Mouse (Mus musculus) bone marrow, adult 2 months (tissue): ENCODE results near the gene Itga9.

ENCODE experiments used
- CTCF ChIP-seq: fragments of 200-500 bp; IDR thresholded peaks from 2 replicates; pipeline ENCODE4 v1.5.1; 2011; ENCODE audit warnings: low read length, control low read depth; ENCODE audit not compliant: control insufficient read depth, insufficient read depth
- POLR2A ChIP-seq: fragments of 200-500 bp; IDR thresholded peaks from 2 replicates; pipeline ENCODE4 v1.6.1; 2011; ENCODE audit warnings: low read depth, mild to moderate bottlenecking, control low read depth, low read length, borderline replicate concordance; ENCODE audit not compliant: control insufficient read depth

DNA sequence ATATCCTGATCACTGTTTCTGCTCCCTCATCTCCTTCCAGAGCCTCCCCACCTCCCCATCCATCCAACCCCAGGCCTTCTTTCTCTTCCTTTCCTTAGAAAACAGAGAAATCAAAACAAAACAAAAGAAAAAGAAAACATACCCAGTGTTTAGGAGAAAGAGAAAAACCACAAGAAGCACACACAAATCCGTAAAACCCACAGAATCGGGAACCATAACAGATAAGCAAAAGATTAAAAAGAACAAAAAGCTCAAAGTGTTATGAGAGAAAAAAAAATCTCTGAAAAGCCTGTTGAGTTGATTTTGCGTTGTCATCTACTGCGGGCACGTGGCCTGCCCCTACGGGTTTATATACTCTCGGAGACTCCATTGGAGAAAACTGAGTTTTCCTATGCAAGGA is 77.0 kb downstream of the Itga9 start:
- TF ChIP-seq POLR2A (no peak), CTCF (no peak)
